Mouse (Mus musculus) testis, adult 2 months (tissue): ENCODE measurements at regions not wholly inside any gene's neighbourhood (a gene's known extent, or its start where the extent isn't known, plus 50 kb on each side); places are given as distances from the start of the nearest gene placed in this dataset.

Source experiments
- CTCF ChIP-seq: fragments of 200-500 bp; IDR thresholded peaks from 2 replicates; pipeline ENCODE4 v1.5.1; 2012; ENCODE audit warnings: low read depth, mild to moderate bottlenecking, inconsistent platforms, low read length, moderate library complexity; ENCODE audit not compliant: control insufficient read depth, insufficient read depth, insufficient replicate concordance
- POLR2A ChIP-seq: fragments of 200-500 bp; IDR thresholded peaks from 2 replicates; pipeline ENCODE4 v1.6.1; 2012; ENCODE audit warnings: low read depth, mild to moderate bottlenecking, inconsistent platforms, low read length, moderate library complexity; ENCODE audit not compliant: control insufficient read depth

- TF ChIP-seq POLR2A: no peak
- no peak for TF ChIP-seq CTCF
Measured at GRCm38 (mm10) chr8:10825192-10825926, 182.9 kb downstream of the Irs2 start.
